Mouse (Mus musculus) brain, embryonic 14.5 days (tissue): ENCODE results near the gene 4930453N24Rik.

ENCODE experiments used
- CTCF ChIP-seq: fragments of 200-500 bp; IDR thresholded peaks from 2 replicates; pipeline ENCODE4 v1.5.1; 2012; ENCODE audit warnings: inconsistent platforms, mild to moderate bottlenecking, moderate library complexity, borderline replicate concordance; ENCODE audit not compliant: insufficient read depth, insufficient read length; ENCODE audit errors: extremely low read depth
- POLR2A ChIP-seq: fragments of 200-500 bp; IDR thresholded peaks from 2 replicates; pipeline ENCODE4 v1.6.1; 2012; ENCODE audit warnings: mild to moderate bottlenecking, inconsistent platforms, borderline replicate concordance; ENCODE audit not compliant: poor library complexity, insufficient read depth, insufficient read length, severe bottlenecking; ENCODE audit errors: extremely low read depth

GRCm38 (mm10) chr16:64803041-64803440 lies 32.1 kb upstream of the 4930453N24Rik start:
- TF ChIP-seq CTCF (no peak), POLR2A (no peak)
